In the genomic region with DNA sequence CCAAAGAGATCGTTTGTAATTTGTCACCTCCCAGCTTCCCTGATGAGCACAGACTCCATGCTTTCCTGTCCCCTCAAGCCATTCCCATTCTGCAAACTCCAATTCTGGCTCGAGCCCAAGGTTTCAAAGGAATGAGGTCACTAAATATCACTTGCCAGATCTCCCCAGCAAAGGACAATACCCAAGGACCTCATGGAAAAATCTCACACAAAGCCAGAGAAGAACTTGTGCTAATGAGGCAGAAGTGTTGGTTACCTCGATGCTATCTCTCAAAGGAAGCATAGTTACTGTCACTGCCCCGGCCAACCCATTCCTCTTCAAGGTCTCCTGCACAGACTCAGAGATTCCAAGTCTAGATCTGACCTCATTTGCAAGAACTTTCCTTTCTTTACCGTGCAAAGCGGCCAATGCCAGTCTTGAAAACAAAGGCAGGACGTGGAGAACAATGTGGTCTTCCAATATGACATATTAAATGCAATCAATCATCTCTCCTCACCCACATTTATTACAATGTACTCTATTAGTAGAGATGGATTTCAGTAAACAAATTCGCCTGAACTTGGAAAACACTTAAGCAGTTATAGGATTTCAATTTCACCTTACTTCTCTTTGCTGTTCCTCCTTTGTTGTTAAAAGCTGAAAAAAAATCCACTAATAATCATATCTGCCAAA, we compare ENCODE assay signal across 10 mouse cellular contexts. TPM values are rescaled to one million over a fixed set of nuclear protein-coding genes. Genes with fewer than 3 reads are reported as not detected.
DNase-seq lines count a peak whose midpoint lies in the region; ATAC-seq and TF ChIP-seq lines count a peak whose summit lies in the region.
"Had no signal": no experiment of that assay in that cellular context is flagged by ENCODE, and none has a peak within 500 bp of the region (broad histone marks: within the 10 kb centered on the region; RNA-seq: fewer than 3 reads in every experiment).

No protein-coding gene starts in this region.

- no peak overlapping the region for H3K27ac ChIP-seq in kidney, embryonic 14.5 days (ENCODE audit: low read depth, low read length)
- H3K27ac ChIP-seq: hindbrain, embryonic 13.5 days had no signal

- no peak overlapping the region for H3K9ac ChIP-seq in kidney, embryonic 14.5 days (ENCODE audit: low read depth, low read length)
- H3K9ac ChIP-seq: hindbrain, embryonic 13.5 days had no signal

- H3K4me2 ChIP-seq in kidney, embryonic 14.5 days (replicated peaks; ENCODE audit: low read depth, low read length): no peak overlapping the region
- H3K4me2 ChIP-seq: hindbrain, embryonic 13.5 days had no signal

- H3K27me3 ChIP-seq in kidney, embryonic 14.5 days (ENCODE audit: control insufficient read depth, insufficient read depth, low read length): no peaks in the 10 kb centered on the region
- H3K27me3 ChIP-seq: hindbrain, embryonic 13.5 days had no signal

- TF ChIP-seq POLR2A in brain, embryonic 14.5 days (IDR thresholded peaks at IDR 0.05; ENCODE audit: borderline replicate concordance, extremely low read depth, insufficient read depth, insufficient read length, poor library complexity, severe bottlenecking): no peak

- H3K4me3 ChIP-seq in kidney, embryonic 14.5 days (ENCODE audit: low read length): no peak overlapping the region
- H3K4me3 ChIP-seq: hindbrain, embryonic 13.5 days had no signal

- intact Hi-C loops in left cerebral cortex, postnatal 10 days (cut with DNase I): no loop called here

- TF ChIP-seq CTCF in brain, embryonic 14.5 days (IDR thresholded peaks at IDR 0.05; ENCODE audit: borderline replicate concordance, extremely low read depth, insufficient read depth, insufficient read length): no peak

- WGBS in kidney, embryonic 14.5 days: 68% methylated on average over 8 of the region's 8 CpGs

- H3K4me1 ChIP-seq in kidney, embryonic 14.5 days (ENCODE audit: control insufficient read depth, insufficient read depth, low read length): no peaks in the 10 kb centered on the region

- H3K9me3 ChIP-seq in kidney, embryonic 14.5 days (ENCODE audit: control insufficient read depth, low read length): no peaks in the 10 kb centered on the region
- H3K9me3 ChIP-seq: hindbrain, embryonic 13.5 days had no signal

- no peak for ATAC-seq in kidney, embryonic 14.5 days (ENCODE audit: low FRiP score, low TSS enrichment)

- no peaks in the 10 kb centered on the region for H3K36me3 ChIP-seq in kidney, embryonic 14.5 days (ENCODE audit: control insufficient read depth, insufficient read depth, low read length)
- H3K36me3 ChIP-seq: hindbrain, embryonic 13.5 days had no signal

- DNase-seq in kidney, adult 11 months: peak; percentile 59
- peak; percentile 88 for DNase-seq in brain, embryonic 14.5 days (ENCODE audit: low read depth)
- peak; percentile 41 for DNase-seq in kidney, adult 9 months
- peak; percentile 67 to 72 for DNase-seq in lung, postnatal 4 days
- DNase-seq in left cerebral cortex, postnatal 10 days (ENCODE audit: extremely low spot score in 1 of 2, low spot score in 2 of 2): no peak
- no peak for DNase-seq in testis, postnatal 14 days (ENCODE audit: low spot score)
- DNase-seq: thymus, postnatal 4 days had no signal

RNA-seq across cellular contexts. Expression of gene Sorbs2, which starts 37.9 kb away (rescaled TPM):
- 36.2 and 54.8 TPM in 2 replicates for polyA plus RNA-seq in kidney, embryonic 14.5 days (2014; fragmentation: Nextera tagmentation; extraction: Ambion mirVana)
- polyA plus RNA-seq in brain, embryonic 14.5 days (2012; rRNA removed): 78.0 and 81.7 TPM in 2 replicates
- total RNA-seq in left cerebral cortex, postnatal 10 days (2021): 100 to 1,000 TPM; 188 to 191 TPM
- total RNA-seq: MEL had no signal

RNA-seq across cellular contexts. Expression of gene Tlr3, which starts 58.8 kb away (rescaled TPM):
- polyA plus RNA-seq in kidney, embryonic 14.5 days (2014; fragmentation: Nextera tagmentation; extraction: Ambion mirVana): 2.1 and 3.8 TPM in 2 replicates
- 1.2 and 1.3 TPM in 2 replicates for polyA plus RNA-seq in brain, embryonic 14.5 days (2012; rRNA removed)
- 1 to 10 TPM; 3.5 to 4.3 TPM for total RNA-seq in left cerebral cortex, postnatal 10 days (2021)
- total RNA-seq: MEL had no signal

Comparison
In these comparisons a context has a peak if more than half of its experiments do, and no peak if none do; other contexts are left out.
1. DNase-seq: peak in kidney, adult 11 months (single experiment), brain, embryonic 14.5 days (single experiment), kidney, adult 9 months (single experiment) and lung, postnatal 4 days (2 of 2); none in left cerebral cortex, postnatal 10 days (0 of 2) and testis, postnatal 14 days (single experiment).